Mouse (Mus musculus): ENCODE results near the gene Nes. TPM values are rescaled to one million over a fixed set of nuclear protein-coding genes. Genes with fewer than 3 reads are reported as not detected.

Gene Nes
- polyA plus RNA-seq, 1 experiment from 2014 or later: 14.6 TPM

GRCm38 (mm10) chr3:87958476-87958875, 12.4 kb upstream of the Nes start:
- Histone ChIP-seq H3K4me3 (0 out of 2 replicates have a peak overlapping the region, but pooled peaks have one; percentile 5), H3K36me3 (peaks cover 19% of the 10 kb centered on the region), H3K4me1 (peaks cover 39% of the 10 kb centered on the region), H3K27me3 (ENCODE audit: low read depth, poor library complexity, severe bottlenecking) (no peaks in the 10 kb centered on the region), H3K27ac (peak overlapping the region; percentile 71), H3K9me3 (replicated peaks) (no peaks in the 10 kb centered on the region)
- WGBS: 11% methylated on average over 4 of the region's 4 CpGs
- no peak for DNase-seq (ENCODE audit: low spot score)

- 17% methylated on average over 1 of the region's 1 CpGs for WGBS
- no peak for DNase-seq (ENCODE audit: low spot score)
- H3K27me3 ChIP-seq (ENCODE audit: low read depth, poor library complexity, severe bottlenecking): no peaks in the 10 kb centered on the region
- peak overlapping the region; percentile 90 for H3K27ac ChIP-seq
- no peaks in the 10 kb centered on the region for H3K9me3 ChIP-seq (replicated peaks)
- H3K36me3 ChIP-seq: peaks cover 14% of the 10 kb centered on the region
- peaks cover 39% of the 10 kb centered on the region for H3K4me1 ChIP-seq
- H3K4me3 ChIP-seq: 0 out of 2 replicates have a peak overlapping the region, but pooled peaks have one; percentile 5
Observed at GRCm38 (mm10) chr3:87958967-87959366, 11.9 kb upstream of the Nes start.

- no peak overlapping the region for H3K4me3 ChIP-seq
- peaks cover 39% of the 10 kb centered on the region for H3K4me1 ChIP-seq
- WGBS: 59% methylated on average over 7 of the region's 7 CpGs
- H3K27me3 ChIP-seq (ENCODE audit: low read depth, poor library complexity, severe bottlenecking): no peaks in the 10 kb centered on the region
- no peak for DNase-seq (ENCODE audit: low spot score)
- no peaks in the 10 kb centered on the region for H3K9me3 ChIP-seq (replicated peaks)
- peak overlapping the region; percentile 90; the same call in 1 of the 2 replicates for H3K27ac ChIP-seq
- peaks cover 10% of the 10 kb centered on the region for H3K36me3 ChIP-seq
Observed at GRCm38 (mm10) chr3:87959371-87959770, 11.5 kb upstream of the Nes start.

GRCm38 (mm10) chr3:87960191-87960585, 10.7 kb upstream of the Nes start:
- no peaks in the 10 kb centered on the region for H3K27me3 ChIP-seq (ENCODE audit: low read depth, poor library complexity, severe bottlenecking)
- peak; percentile 48 for DNase-seq (ENCODE audit: low spot score)
- peak overlapping the region; percentile 90 for H3K27ac ChIP-seq
- WGBS: 11% methylated on average over 10 of the region's 10 CpGs
- peaks cover 2% of the 10 kb centered on the region for H3K36me3 ChIP-seq
- peak overlapping the region; percentile 52 for H3K4me3 ChIP-seq
- H3K4me1 ChIP-seq: peaks cover 39% of the 10 kb centered on the region
- H3K9me3 ChIP-seq (replicated peaks): no peaks in the 10 kb centered on the region

- WGBS: 2% methylated on average over 27 of the region's 27 CpGs
Observed at GRCm38 (mm10) chr3:87960586-87961191, 10.2 kb upstream of the Nes start.

GRCm38 (mm10) chr3:87970184-87970938, 517 bp upstream of the Nes start:
- WGBS: 2% methylated on average over 21 of the region's 21 CpGs
- H3K4me1 ChIP-seq: peaks cover 48% of the 10 kb centered on the region

More at GRCm38 (mm10) chr3:87960586-87961191, 10.2 kb upstream of the Nes start:
- H3K4me1 ChIP-seq: peaks cover 39% of the 10 kb centered on the region
- peak; percentile 93 for DNase-seq (ENCODE audit: low spot score)
- peak overlapping the region; percentile 90 for H3K27ac ChIP-seq
- H3K9me3 ChIP-seq (replicated peaks): no peaks in the 10 kb centered on the region
- no peaks in the 10 kb centered on the region for H3K27me3 ChIP-seq (ENCODE audit: low read depth, poor library complexity, severe bottlenecking)
- H3K4me3 ChIP-seq: peak overlapping the region; percentile 52
- H3K36me3 ChIP-seq: no peaks in the 10 kb centered on the region

GRCm38 (mm10) chr3:87971489-87972202, 768 bp downstream of the Nes start:
- Histone ChIP-seq H3K4me1 (peaks cover 48% of the 10 kb centered on the region), H3K27ac (peak overlapping the region; percentile 86), H3K36me3 (peaks cover 13% of the 10 kb centered on the region), H3K27me3 (ENCODE audit: low read depth, poor library complexity, severe bottlenecking) (peaks cover 40% of the 10 kb centered on the region), H3K9me3 (replicated peaks) (no peaks in the 10 kb centered on the region), H3K4me3 (peak overlapping the region; percentile 59)
- DNase-seq (ENCODE audit: low spot score): peak; percentile 54
- whole genome bisulfite sequencing: 1% methylated on average over 59 of the region's 60 CpGs

More at GRCm38 (mm10) chr3:87970184-87970938, 517 bp upstream of the Nes start:
- peak; percentile 75 for DNase-seq (ENCODE audit: low spot score)
- Histone ChIP-seq H3K27me3 (ENCODE audit: low read depth, poor library complexity, severe bottlenecking) (peaks cover 40% of the 10 kb centered on the region), H3K9me3 (replicated peaks) (no peaks in the 10 kb centered on the region), H3K4me3 (peak overlapping the region; percentile 59), H3K36me3 (peaks cover 2% of the 10 kb centered on the region), H3K27ac (peak overlapping the region; percentile 86)

- peak; percentile 52 for DNase-seq (ENCODE audit: low spot score)
- Histone ChIP-seq H3K4me3 (peak overlapping the region; percentile 59), H3K27me3 (ENCODE audit: low read depth, poor library complexity, severe bottlenecking) (peaks cover 40% of the 10 kb centered on the region), H3K27ac (peak overlapping the region; percentile 86; the same call in 1 of the 2 replicates), H3K9me3 (replicated peaks) (no peaks in the 10 kb centered on the region), H3K36me3 (peaks cover 17% of the 10 kb centered on the region), H3K4me1 (peaks cover 48% of the 10 kb centered on the region)
- WGBS: 3% methylated on average over 8 of the region's 8 CpGs
Observed at GRCm38 (mm10) chr3:87972203-87972664, 1.4 kb downstream of the Nes start.

- Histone ChIP-seq H3K27ac (0 out of 2 replicates have a peak overlapping the region, but pooled peaks have one; percentile 86), H3K9me3 (replicated peaks) (no peaks in the 10 kb centered on the region), H3K4me3 (peak overlapping the region; percentile 59), H3K27me3 (ENCODE audit: low read depth, poor library complexity, severe bottlenecking) (peaks cover 40% of the 10 kb centered on the region), H3K4me1 (peaks cover 48% of the 10 kb centered on the region), H3K36me3 (peaks cover 17% of the 10 kb centered on the region)
- DNase-seq (ENCODE audit: low spot score): no peak
- 25% methylated on average over 5 of the region's 5 CpGs for WGBS
Observed at GRCm38 (mm10) chr3:87972776-87973175, 1.9 kb downstream of the Nes start.

GRCm38 (mm10) chr3:87973593-87974380, 2.9 kb downstream of the Nes start:
- peaks cover 20% of the 10 kb centered on the region for H3K36me3 ChIP-seq
- peak overlapping the region; percentile 21 for H3K4me3 ChIP-seq
- 27% methylated on average over 14 of the region's 14 CpGs for WGBS
- H3K4me1 ChIP-seq: peaks cover 48% of the 10 kb centered on the region
- peak overlapping the region; percentile 53 for H3K27ac ChIP-seq
- no peaks in the 10 kb centered on the region for H3K9me3 ChIP-seq (replicated peaks)
- no peak for DNase-seq (ENCODE audit: low spot score)
- peaks cover 40% of the 10 kb centered on the region for H3K27me3 ChIP-seq (ENCODE audit: low read depth, poor library complexity, severe bottlenecking)

- H3K4me1 ChIP-seq: peaks cover 48% of the 10 kb centered on the region
- 16% methylated on average over 12 of the region's 12 CpGs for WGBS
- peak overlapping the region; percentile 21 for H3K4me3 ChIP-seq
- peaks cover 40% of the 10 kb centered on the region for H3K27me3 ChIP-seq (ENCODE audit: low read depth, poor library complexity, severe bottlenecking)
- DNase-seq (ENCODE audit: low spot score): no peak
- peak overlapping the region; percentile 53 for H3K27ac ChIP-seq
- peaks cover 20% of the 10 kb centered on the region for H3K36me3 ChIP-seq
- no peaks in the 10 kb centered on the region for H3K9me3 ChIP-seq (replicated peaks)
Observed at GRCm38 (mm10) chr3:87974381-87974987, 3.6 kb downstream of the Nes start.

Measured in limb, embryonic 10.5 days (tissue).